Mouse (Mus musculus): ENCODE data around the gene Zfp423. TPM values are rescaled to one million over a fixed set of nuclear protein-coding genes. Genes with fewer than 3 reads are reported as not detected.

The Zfp423 gene
- polyA plus RNA-seq, 1 experiment from 2014 or later: 33.4 TPM

DNA sequence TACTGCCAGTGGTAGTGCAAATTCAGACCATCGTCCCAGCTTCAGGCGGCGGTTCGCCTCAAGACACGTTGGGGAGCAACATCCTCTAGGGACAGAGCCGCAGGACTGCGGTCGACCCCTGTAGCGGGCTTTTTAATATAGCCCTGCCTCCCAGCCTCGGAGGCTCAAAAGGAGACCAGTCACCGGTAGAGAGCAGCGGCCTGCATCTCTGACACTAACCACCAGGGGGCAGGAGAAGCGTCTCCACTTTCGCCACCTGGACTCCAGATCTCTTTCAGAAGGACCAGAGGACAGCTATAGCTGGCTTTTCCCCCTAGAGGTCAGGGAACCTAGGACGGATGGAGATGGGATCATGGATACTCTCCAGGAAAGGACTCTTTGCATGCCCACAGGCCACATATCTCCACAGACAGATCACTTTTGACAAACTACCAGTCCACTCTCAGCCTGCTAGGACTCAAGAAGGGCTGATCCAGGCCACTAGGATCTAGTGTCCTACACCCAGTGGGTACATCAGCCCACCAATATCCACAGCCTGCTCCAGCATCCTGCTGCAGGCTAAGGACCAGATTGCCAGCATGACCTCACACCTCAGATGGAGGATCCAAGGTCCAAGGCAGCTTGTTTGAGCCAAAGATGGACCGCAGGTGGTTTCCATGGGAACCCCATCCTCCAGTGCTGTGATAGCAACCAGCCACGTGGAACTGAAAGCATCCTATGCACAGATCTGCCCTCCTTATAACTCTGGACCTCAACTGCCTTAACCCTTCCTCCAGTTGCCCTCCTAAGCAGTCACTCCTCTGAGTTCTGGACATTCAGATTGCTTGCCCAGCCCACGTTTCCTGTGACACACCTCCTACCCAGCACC, 295.8 kb downstream of the Zfp423 start:
- ATAC-seq (ENCODE audit: low FRiP score, low read depth): peak; percentile 4; the same call in 1 of the 2 replicates
- no peaks in the 10 kb centered on the region for H3K27me3 ChIP-seq
- H3K9ac ChIP-seq: peak overlapping the region; percentile 30; the same call in 1 of the 2 replicates
- WGBS: 12% methylated on average over 18 of the region's 18 CpGs
- H3K4me1 ChIP-seq (replicated peaks): peaks cover 73% of the 10 kb centered on the region
- H3K36me3 ChIP-seq: no peaks in the 10 kb centered on the region
- no peaks in the 10 kb centered on the region for H3K9me3 ChIP-seq
- H3K4me2 ChIP-seq: peak overlapping the region; percentile 56
- peak overlapping the region; percentile 27; the same call in 1 of the 2 replicates for H3K4me3 ChIP-seq
- H3K27ac ChIP-seq (replicated peaks): peak overlapping the region; percentile 86

GRCm38 (mm10) chr8:87662811-87663341, 296.5 kb downstream of the Zfp423 start:
- peak overlapping the region; percentile 27 for H3K4me3 ChIP-seq
- no peaks in the 10 kb centered on the region for H3K27me3 ChIP-seq
- no peaks in the 10 kb centered on the region for H3K9me3 ChIP-seq
- peak overlapping the region; percentile 30 for H3K9ac ChIP-seq
- peak; percentile 54 for ATAC-seq (ENCODE audit: low FRiP score, low read depth)
- peak overlapping the region; percentile 86 for H3K27ac ChIP-seq (replicated peaks)
- H3K4me1 ChIP-seq (replicated peaks): peaks cover 66% of the 10 kb centered on the region
- H3K4me2 ChIP-seq: peak overlapping the region; percentile 56
- no peaks in the 10 kb centered on the region for H3K36me3 ChIP-seq
- WGBS: 6% methylated on average over 25 of the region's 25 CpGs

GRCm38 (mm10) chr8:87662307-87662771, 297.1 kb downstream of the Zfp423 start:
- peaks cover 60% of the 10 kb centered on the region for H3K4me1 ChIP-seq (replicated peaks)
- 7% methylated on average over 27 of the region's 27 CpGs for WGBS
- no peak for ATAC-seq (ENCODE audit: low FRiP score, low read depth)
- H3K36me3 ChIP-seq: no peaks in the 10 kb centered on the region
- H3K4me2 ChIP-seq: peak overlapping the region; percentile 56
- no peaks in the 10 kb centered on the region for H3K9me3 ChIP-seq
- H3K27ac ChIP-seq (replicated peaks): peak overlapping the region; percentile 86
- H3K27me3 ChIP-seq: no peaks in the 10 kb centered on the region
- peak overlapping the region; percentile 30; the same call in 1 of the 2 replicates for H3K9ac ChIP-seq
- peak overlapping the region; percentile 27 for H3K4me3 ChIP-seq

GRCm38 (mm10) chr8:87660916-87661910, 298.2 kb downstream of the Zfp423 start:
- ATAC-seq (ENCODE audit: low FRiP score, low read depth): no peak
- peak overlapping the region; percentile 47 for H3K4me2 ChIP-seq
- H3K27ac ChIP-seq (replicated peaks): peak overlapping the region; percentile 54
- no peak overlapping the region for H3K9ac ChIP-seq
- WGBS: 13% methylated on average over 34 of the region's 34 CpGs
- peaks cover 63% of the 10 kb centered on the region for H3K4me1 ChIP-seq (replicated peaks)
- H3K36me3 ChIP-seq: no peaks in the 10 kb centered on the region
- no peaks in the 10 kb centered on the region for H3K9me3 ChIP-seq
- no peaks in the 10 kb centered on the region for H3K27me3 ChIP-seq
- no peak overlapping the region for H3K4me3 ChIP-seq

GRCm38 (mm10) chr8:87660029-87660915, 299.1 kb downstream of the Zfp423 start:
- Histone ChIP-seq H3K27me3 (no peaks in the 10 kb centered on the region), H3K4me3 (peak overlapping the region; percentile 4), H3K4me2 (peak overlapping the region; percentile 47), H3K9me3 (no peaks in the 10 kb centered on the region), H3K9ac (0 out of 2 replicates have a peak overlapping the region, but pooled peaks have one; percentile 11), H3K4me1 (replicated peaks) (peaks cover 71% of the 10 kb centered on the region), H3K27ac (replicated peaks) (peak overlapping the region; percentile 54), H3K36me3 (no peaks in the 10 kb centered on the region)
- 5% methylated on average over 43 of the region's 43 CpGs for WGBS
- peak; percentile 49 for ATAC-seq (ENCODE audit: low FRiP score, low read depth)

DNA sequence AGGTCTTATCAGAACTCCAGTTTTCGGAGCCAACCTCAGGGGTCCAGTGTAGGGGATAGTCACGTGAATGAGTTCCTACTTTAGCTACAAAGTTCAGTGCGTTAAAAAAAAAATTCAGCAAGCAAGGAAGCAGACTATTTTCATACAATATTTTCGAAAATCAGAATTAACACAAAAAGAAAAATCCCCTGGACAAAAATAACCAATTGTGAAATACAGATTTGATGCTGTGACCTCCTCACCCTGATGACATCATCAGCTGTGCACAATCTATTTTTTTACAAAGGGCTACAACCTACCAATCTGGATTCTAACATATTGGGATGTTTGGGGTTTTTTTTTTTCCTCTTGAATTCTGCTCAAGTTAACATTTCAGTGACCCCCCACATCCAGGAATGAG, 301.9 kb downstream of the Zfp423 start:
- Histone ChIP-seq H3K27ac (replicated peaks) (no peak overlapping the region), H3K4me3 (no peak overlapping the region), H3K27me3 (no peaks in the 10 kb centered on the region), H3K9me3 (no peaks in the 10 kb centered on the region), H3K4me1 (replicated peaks) (peaks cover 50% of the 10 kb centered on the region), H3K9ac (no peak overlapping the region), H3K36me3 (no peaks in the 10 kb centered on the region), H3K4me2 (no peak overlapping the region)
- no peak for ATAC-seq (ENCODE audit: low FRiP score, low read depth)
- 79% methylated on average over 4 of the region's 4 CpGs for WGBS

DNA sequence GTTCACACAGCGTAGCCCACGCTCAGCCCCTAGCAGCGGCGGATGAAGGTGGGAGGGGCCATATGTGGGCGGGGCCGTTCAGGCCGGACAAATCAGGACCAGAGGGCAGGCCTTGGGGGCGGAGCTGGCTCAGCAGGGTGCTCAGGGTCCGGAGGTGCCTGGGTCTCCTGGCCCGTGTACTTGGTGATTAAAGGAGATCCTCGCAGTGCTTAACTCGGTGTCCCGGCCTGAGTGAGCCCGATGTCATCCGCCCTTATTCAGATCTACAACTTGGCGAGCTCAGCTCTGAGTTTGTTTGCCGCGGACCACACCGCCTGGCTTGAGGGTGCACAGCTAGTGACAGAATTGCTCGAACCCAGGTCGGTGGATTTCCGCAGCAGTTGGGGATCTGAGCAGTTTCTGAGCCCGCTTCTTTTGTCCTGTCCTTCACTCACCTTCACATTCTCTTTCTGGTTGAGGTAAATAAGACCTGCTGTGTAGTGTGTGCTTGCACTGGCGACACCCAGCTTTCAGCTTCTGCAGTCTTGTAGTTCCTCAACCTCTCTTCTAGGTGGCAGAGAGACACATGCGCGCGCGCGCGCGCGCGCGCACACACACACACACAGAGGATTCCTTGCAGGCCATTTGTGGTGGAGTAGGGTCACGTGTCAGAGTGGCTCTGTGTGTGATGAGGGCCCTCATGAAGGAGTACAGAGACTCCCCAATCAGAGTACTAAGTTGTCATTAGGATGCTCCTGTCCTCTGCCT, 302.7 kb downstream of the Zfp423 start:
- no peaks in the 10 kb centered on the region for H3K27me3 ChIP-seq
- H3K4me3 ChIP-seq: peak overlapping the region; percentile 40
- H3K9me3 ChIP-seq: no peaks in the 10 kb centered on the region
- H3K4me1 ChIP-seq (replicated peaks): peaks cover 43% of the 10 kb centered on the region
- peak; percentile 77 for ATAC-seq (ENCODE audit: low FRiP score, low read depth)
- WGBS: 8% methylated on average over 35 of the region's 35 CpGs
- peak overlapping the region; percentile 37 for H3K9ac ChIP-seq
- H3K4me2 ChIP-seq: peak overlapping the region; percentile 76
- peak overlapping the region; percentile 56 for H3K27ac ChIP-seq (replicated peaks)
- no peaks in the 10 kb centered on the region for H3K36me3 ChIP-seq

GRCm38 (mm10) chr8:87655946-87656345, 303.4 kb downstream of the Zfp423 start:
- Histone ChIP-seq H3K4me3 (no peak overlapping the region), H3K36me3 (no peaks in the 10 kb centered on the region), H3K9me3 (no peaks in the 10 kb centered on the region), H3K27me3 (no peaks in the 10 kb centered on the region), H3K9ac (no peak overlapping the region), H3K27ac (replicated peaks) (no peak overlapping the region), H3K4me1 (replicated peaks) (peaks cover 36% of the 10 kb centered on the region), H3K4me2 (peak overlapping the region; percentile 76)
- ATAC-seq (ENCODE audit: low FRiP score, low read depth): no peak
- 79% methylated on average over 9 of the region's 9 CpGs for WGBS

DNA sequence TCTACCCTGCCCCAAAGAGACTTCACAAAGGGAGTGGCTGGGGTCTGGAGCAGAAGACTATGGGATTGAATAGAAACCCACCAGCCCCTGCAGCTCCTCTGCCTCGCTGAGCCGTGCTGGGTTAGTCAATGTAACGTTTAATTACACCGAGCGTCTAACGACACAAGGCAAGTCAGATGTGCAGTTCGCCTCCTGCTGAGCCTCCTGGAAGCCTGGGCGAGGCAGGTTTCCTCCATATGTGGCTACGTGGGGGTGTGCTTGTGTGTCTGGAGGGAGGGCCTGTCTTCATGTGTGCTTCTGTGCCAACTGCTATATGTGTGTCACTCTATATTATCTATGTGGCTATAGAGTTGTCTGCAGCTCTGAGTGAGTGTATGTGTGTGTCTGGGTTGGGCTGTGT, 311.6 kb downstream of the Zfp423 start:
- Histone ChIP-seq H3K4me2 (no peak overlapping the region), H3K27ac (replicated peaks) (no peak overlapping the region), H3K4me1 (replicated peaks) (peaks cover 18% of the 10 kb centered on the region), H3K27me3 (no peaks in the 10 kb centered on the region), H3K36me3 (no peaks in the 10 kb centered on the region), H3K9me3 (no peaks in the 10 kb centered on the region), H3K4me3 (no peak overlapping the region), H3K9ac (no peak overlapping the region)
- WGBS: 36% methylated on average over 9 of the region's 9 CpGs
- ATAC-seq (ENCODE audit: low FRiP score, low read depth): no peak; the same call in 1 of the 2 replicates

GRCm38 (mm10) chr8:87645829-87646483, 313.4 kb downstream of the Zfp423 start:
- H3K36me3 ChIP-seq: no peaks in the 10 kb centered on the region
- ATAC-seq (ENCODE audit: low FRiP score, low read depth): peak; percentile 40; the same call in 1 of the 2 replicates
- peaks cover 18% of the 10 kb centered on the region for H3K4me1 ChIP-seq (replicated peaks)
- H3K27me3 ChIP-seq: no peaks in the 10 kb centered on the region
- H3K4me3 ChIP-seq: no peak overlapping the region
- no peak overlapping the region for H3K4me2 ChIP-seq
- H3K9me3 ChIP-seq: no peaks in the 10 kb centered on the region
- H3K27ac ChIP-seq (replicated peaks): peak overlapping the region; percentile 38; the same call in 1 of the 2 replicates
- H3K9ac ChIP-seq: no peak overlapping the region
- WGBS: 57% methylated on average over 5 of the region's 5 CpGs

Measured in hindbrain, embryonic 15.5 days (tissue).